Mouse (Mus musculus) C2C12 (cell line): ENCODE measurements around the gene Rcan2.

Experiments used
- CTCF ChIP-seq: IDR thresholded peaks from one replicate; pipeline ENCODE4 v1.5.1; 2011; ENCODE audit not compliant: control insufficient read depth, insufficient read depth, insufficient read length
- MAX ChIP-seq: IDR thresholded peaks from one replicate; pipeline ENCODE4 v1.6.1; 2011; ENCODE audit warnings: mild to moderate bottlenecking, control low read depth

GRCm38 (mm10) chr17:44088226-44088625, 287.1 kb downstream of the Rcan2 start:
- no peak for TF ChIP-seq MAX
- TF ChIP-seq CTCF: no peak
